Mouse (Mus musculus) gastrocnemius, postnatal 25 days (tissue): ENCODE results near the gene Eef1a1. TPM values are rescaled to one million over a fixed set of nuclear protein-coding genes. Genes with fewer than 3 reads are reported as not detected.
"Not testable (repeated sequence)": the region's sequence is repeated elsewhere in the genome, so short reads cannot be mapped to it uniquely, and the experiment has no call there.

Experiments
- DNase-seq: peaks from one replicate; pipeline ENCODE4 v3.0.0; 2022
- total RNA-seq, 2 experiments: library from RNA; stranded (reverse); gene quantifications; 1 replicate in 1 of 2; 2 replicates in 1 of 2; pipeline ENCODE4 v1.2.3; 2021

Gene Eef1a1
- total RNA-seq, 2 experiments from 2014 or later = 488 to 752 TPM

- no peak for DNase-seq
Observed at GRCm38 (mm10) chr9:78508106-78508786, 19.3 kb upstream of the Eef1a1 start.

- DNase-seq = no peak
Observed at GRCm38 (mm10) chr9:78506722-78507077, 17.7 kb upstream of the Eef1a1 start.

GRCm38 (mm10) chr9:78506002-78506721 is 17.2 kb upstream of the Eef1a1 start:
- no peak for DNase-seq

GRCm38 (mm10) chr9:78505223-78505622 is 16.3 kb upstream of the Eef1a1 start:
- DNase-seq = no peak

GRCm38 (mm10) chr9:78504679-78505078 is 15.7 kb upstream of the Eef1a1 start:
- no peak for DNase-seq

GRCm38 (mm10) chr9:78504133-78504532 is 15.2 kb upstream of the Eef1a1 start:
- DNase-seq = no peak

- DNase-seq = no peak
Observed at GRCm38 (mm10) chr9:78503223-78504079, 14.5 kb upstream of the Eef1a1 start.

- DNase-seq = no peak
Observed at GRCm38 (mm10) chr9:78501284-78501683, 12.3 kb upstream of the Eef1a1 start.

- no peak for DNase-seq
Observed at GRCm38 (mm10) chr9:78500386-78500785, 11.4 kb upstream of the Eef1a1 start.

- DNase-seq = no peak
Observed at GRCm38 (mm10) chr9:78493171-78493570, 4.2 kb upstream of the Eef1a1 start.

GRCm38 (mm10) chr9:78492254-78492653 is 3.3 kb upstream of the Eef1a1 start:
- DNase-seq = no peak

- DNase-seq = no peak
Observed at GRCm38 (mm10) chr9:78491169-78491568, 2.2 kb upstream of the Eef1a1 start.

GRCm38 (mm10) chr9:78488021-78488420 is 930 bp downstream of the Eef1a1 start:
- DNase-seq = not testable (repeated sequence)

GRCm38 (mm10) chr9:78484660-78485059 is 4.3 kb downstream of the Eef1a1 start:
- no peak for DNase-seq

GRCm38 (mm10) chr9:78482386-78482785 is 6.6 kb downstream of the Eef1a1 start:
- no peak for DNase-seq

GRCm38 (mm10) chr9:78481423-78482331 is 7.3 kb downstream of the Eef1a1 start:
- DNase-seq = peak; percentile 96

- DNase-seq = peak; percentile 72
Observed at GRCm38 (mm10) chr9:78480706-78481358, 8.1 kb downstream of the Eef1a1 start.

- DNase-seq = not testable (repeated sequence)
Observed at GRCm38 (mm10) chr9:78480227-78480626, 8.7 kb downstream of the Eef1a1 start.

- not testable (repeated sequence) for DNase-seq
Observed at GRCm38 (mm10) chr9:78479308-78479707, 9.6 kb downstream of the Eef1a1 start.

GRCm38 (mm10) chr9:78478009-78478605 is 10.8 kb downstream of the Eef1a1 start:
- DNase-seq = not testable (repeated sequence)
